Mouse (Mus musculus) adrenal gland (tissue): ENCODE data around the gene Klhl7.

Experiments used
- intact Hi-C: fragments of 180-260 bp; cut with DNase I; formaldehyde crosslinking; loops from one replicate; pipeline ENCODE4 v1.15.1; 2025

The Klhl7 gene

GRCm38 (mm10) chr5:24164789-24165445 lies 64.5 kb downstream of the Klhl7 start, which contains the start of gene Nupl2:
Gene Nupl2, plus strand, starts transcription at chr5:24164963.
- intact Hi-C loops: loop anchor here (2.0 kb wide), 1 partner anchor 64 kb away; the partner anchor contains the start of gene Klhl7

DNA sequence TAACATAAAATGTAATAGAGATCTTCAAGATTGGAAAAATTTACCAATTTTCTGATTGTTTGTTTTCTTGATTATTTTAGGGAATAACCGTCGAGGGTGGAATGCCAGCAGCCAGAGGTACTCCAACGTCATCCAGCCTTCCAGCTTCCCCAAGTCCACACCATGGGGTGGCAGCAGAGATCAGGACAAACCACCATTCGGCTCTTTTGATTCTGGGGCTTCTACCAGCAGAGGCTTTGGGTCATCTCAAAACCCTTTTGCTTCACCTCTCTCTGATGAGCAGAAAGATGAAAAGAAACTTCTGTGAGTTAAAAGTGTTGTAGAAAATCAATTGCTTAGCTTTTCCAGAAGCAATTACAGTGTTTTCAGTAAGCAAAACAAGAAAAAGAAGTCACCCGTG lies 66.9 kb downstream of the Klhl7 start:
- intact Hi-C loops: no loop called here

DNA sequence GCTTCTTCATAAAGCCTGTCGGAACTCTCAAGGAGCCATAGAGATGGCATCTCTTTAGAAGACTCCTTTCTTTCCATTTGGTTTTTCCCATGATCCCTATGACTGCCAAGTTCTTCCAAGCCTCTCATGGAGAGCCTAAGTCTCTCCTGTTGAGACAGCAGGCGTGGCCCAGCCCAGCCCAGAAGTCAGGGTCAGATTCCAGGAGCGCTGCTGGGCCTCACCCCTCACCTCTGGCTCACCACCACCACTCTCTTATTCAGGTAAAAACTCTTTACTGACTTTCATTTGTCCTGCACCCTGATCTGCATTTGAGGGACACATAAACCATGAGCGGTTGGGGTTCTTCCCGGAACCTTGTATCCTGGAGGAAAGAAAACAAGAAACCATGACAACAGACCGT lies 69.5 kb downstream of the Klhl7 start:
- intact Hi-C loops: no loop called here

DNA sequence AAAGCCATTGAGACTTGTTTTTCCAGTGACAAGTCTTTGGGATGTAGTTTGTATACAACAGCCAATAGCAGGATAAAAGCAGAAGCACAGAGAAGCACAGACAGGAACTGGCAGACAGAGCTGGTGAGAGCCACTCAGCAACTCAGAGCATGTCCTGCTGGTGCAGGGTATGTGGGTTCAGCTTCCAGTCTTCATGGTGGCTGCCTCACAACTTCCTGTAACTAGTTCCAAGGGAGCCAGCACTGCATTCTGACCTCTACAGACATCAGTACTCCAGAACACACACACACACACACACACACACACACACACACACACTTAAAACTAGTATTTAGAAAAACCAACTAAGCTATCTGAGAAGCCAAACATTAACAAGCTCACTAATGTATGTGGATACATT lies 71.7 kb downstream of the Klhl7 start:
- intact Hi-C loops: no loop called here

- intact Hi-C loops: no loop called here
These were observed 81.3 kb downstream of the Klhl7 start for GRCm38 (mm10) chr5:24181514-24182295.

DNA sequence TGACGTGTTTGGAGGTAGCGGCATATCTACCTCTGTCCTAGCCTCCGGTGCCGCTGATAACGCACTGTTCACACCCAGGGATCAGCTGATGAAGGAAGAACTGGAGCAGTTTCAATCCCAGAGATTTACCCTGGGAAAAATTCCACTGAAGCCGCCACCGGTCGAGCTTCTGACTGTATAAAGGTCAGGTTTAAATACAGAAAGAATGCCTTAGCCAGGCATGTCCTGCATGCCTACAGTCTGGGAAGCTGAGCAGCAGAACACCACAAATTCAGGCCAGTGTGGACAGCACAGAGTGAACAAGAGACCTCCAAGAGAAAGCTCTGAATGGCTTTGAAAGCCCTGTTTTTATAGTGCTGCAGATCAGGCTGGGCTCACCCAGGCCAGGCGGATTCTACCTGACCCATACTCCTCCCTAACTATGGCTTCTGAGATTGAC lies 81.9 kb downstream of the Klhl7 start:
- intact Hi-C loops: no loop called here

GRCm38 (mm10) chr5:24183096-24183495 lies 82.7 kb downstream of the Klhl7 start:
- intact Hi-C loops: no loop called here

- intact Hi-C loops: no loop called here
These were observed 83.6 kb downstream of the Klhl7 start for GRCm38 (mm10) chr5:24184011-24184410.

GRCm38 (mm10) chr5:24188476-24188875 lies 88.1 kb downstream of the Klhl7 start:
- intact Hi-C loops: no loop called here

DNA sequence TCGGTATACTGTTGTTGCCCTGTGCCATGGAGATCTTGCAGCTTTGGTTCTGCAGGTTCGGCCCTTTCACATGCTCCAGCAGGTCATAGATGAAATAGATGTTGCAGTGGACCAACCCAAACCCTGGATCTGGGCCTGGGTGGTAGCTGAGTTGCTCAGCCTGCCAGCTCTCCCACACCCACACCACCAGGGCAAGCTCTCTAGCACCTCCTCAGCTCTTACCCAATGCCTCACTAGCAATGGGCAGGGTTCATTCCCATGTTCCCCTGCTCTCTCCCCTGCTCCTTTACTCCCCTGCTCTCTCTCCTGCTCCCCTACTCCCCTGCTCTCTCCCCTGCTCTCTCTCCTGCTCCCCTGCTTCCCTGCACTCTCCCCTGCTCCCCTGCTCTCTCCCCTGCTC lies 91.4 kb downstream of the Klhl7 start:
- intact Hi-C loops: no loop called here

DNA sequence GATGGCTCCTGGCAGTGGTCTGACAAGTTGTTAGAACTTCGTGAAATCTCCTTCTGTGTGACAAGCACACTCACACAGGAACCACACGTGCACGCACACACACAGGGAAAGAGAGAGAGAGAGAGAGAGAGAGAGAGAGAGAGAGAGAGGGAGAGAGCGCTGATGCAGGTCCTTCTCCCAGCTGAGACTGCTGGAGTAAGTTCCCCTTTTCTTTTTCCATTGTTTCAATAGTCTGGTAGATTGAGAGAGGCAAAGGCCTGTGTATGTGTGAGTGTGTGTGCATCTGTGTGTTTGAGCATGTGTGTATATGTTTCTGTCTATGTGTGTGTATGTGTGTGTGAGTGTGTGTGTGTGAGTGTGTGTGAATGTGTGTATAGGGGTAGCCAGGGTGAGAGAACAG lies 100.6 kb downstream of the Klhl7 start:
- intact Hi-C loops: no loop called here

- intact Hi-C loops: no loop called here
These were observed 102.1 kb downstream of the Klhl7 start for GRCm38 (mm10) chr5:24202492-24202891.

GRCm38 (mm10) chr5:24203266-24203665 lies 102.9 kb downstream of the Klhl7 start:
- intact Hi-C loops: no loop called here

DNA sequence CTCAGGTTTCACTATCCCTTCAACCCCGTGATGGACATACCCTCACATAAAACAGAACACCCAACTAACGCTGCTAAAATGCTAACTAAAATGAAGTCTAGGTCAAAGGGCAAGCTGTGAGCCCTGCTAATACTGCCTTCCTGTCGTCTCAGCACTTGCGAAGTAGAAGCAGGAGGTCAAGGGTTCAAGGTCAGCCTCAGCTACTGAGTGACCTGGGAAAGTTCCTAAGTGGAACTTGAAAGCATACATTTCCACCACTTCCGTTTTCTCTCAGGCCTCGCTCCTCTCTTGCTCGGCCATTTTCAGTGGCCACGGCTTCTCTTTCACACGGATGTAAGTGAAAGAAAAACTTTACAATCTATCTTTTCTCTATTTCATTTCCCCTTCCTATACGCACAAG lies 107.6 kb downstream of the Klhl7 start:
- intact Hi-C loops: no loop called here

DNA sequence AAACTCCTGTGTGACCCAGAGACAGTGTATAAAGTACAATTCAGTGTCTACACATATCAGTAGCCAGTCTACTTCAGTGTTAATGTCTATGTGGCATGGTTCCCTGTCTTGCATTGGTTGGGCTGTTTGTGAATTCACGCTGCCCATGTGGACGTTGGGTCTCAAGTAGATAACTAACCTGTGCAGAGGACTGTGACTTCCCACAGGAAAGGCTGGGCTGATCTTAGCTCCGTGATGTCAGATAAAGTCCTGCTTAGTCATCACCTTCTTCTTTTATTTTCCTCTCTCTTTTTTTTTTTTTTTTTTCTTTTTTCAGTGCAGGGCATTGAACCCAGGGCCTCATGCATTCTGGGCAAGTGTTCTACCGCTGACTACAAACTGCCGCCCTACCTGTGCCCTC lies 108.1 kb downstream of the Klhl7 start:
- intact Hi-C loops: no loop called here
